Mouse (Mus musculus): ENCODE measurements around the gene Mfsd13b. TPM values are rescaled to one million over a fixed set of nuclear protein-coding genes. Genes with fewer than 3 reads are reported as not detected.

Mfsd13b gene
- total RNA-seq, 2 experiments from 2014 or later, result not detected

- intact Hi-C loops (cut with DNase I), result loop anchor here (2.0 kb wide), 1 partner anchor 52 kb away; the partner anchor contains the start of genes Cdr2 and Mfsd13b
- peak; percentile 68 to 70 for DNase-seq
Observed at GRCm38 (mm10) chr7:121035161-121035721, 52.9 kb downstream of the Mfsd13b start.

GRCm38 (mm10) chr7:121040595-121040994, 58.3 kb downstream of the Mfsd13b start:
- intact Hi-C loops (cut with DNase I), result no loop called here

GRCm38 (mm10) chr7:121041989-121042388, 59.7 kb downstream of the Mfsd13b start:
- intact Hi-C loops (cut with DNase I), result no loop called here
- DNase-seq, result no peak

More at GRCm38 (mm10) chr7:121040595-121040994, 58.3 kb downstream of the Mfsd13b start:
- no peak for DNase-seq

DNA sequence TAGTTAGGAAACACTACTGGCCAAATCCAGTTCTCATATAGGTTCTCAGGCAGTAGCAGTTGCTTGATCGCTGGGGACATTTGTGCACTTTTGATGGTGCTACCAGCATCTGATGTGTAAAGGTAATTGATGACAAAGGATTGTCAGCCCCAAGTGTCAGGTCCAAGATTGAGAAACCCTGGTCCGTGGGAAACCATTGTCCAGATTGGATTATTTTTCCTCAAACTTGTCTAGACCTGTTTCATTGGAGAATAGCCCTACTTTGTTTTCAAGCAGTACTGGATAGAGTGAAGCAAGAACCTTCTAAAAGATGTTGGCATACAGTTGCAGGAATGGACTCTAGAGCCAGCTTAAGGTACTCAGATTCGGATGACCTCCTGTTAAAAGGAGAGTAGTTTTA, 60.7 kb downstream of the Mfsd13b start:
- intact Hi-C loops (cut with DNase I), result no loop called here
- no peak for DNase-seq

DNA sequence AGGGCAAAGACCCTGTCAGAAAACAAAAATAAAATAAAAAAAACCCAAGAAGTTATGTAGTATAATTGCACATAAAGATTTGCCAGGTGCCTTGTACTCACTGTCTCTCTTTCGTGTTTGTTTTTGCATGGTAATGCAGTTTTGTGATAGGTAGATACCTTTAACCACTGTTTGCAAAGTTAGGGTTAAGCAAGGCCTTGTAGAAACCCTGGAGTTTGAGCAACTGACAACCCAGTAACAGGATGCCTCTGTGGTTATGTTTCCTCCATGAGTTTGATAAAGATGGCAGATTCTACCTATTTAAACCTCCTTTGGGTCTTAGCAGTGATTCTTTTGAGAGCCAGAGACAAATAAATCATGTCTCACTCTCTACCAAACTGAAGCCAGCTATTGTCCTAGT, 61.2 kb downstream of the Mfsd13b start:
- no peak for DNase-seq
- intact Hi-C loops (cut with DNase I), result no loop called here

GRCm38 (mm10) chr7:121044251-121044650, 61.9 kb downstream of the Mfsd13b start:
- peak; percentile 43 to 69 for DNase-seq
- intact Hi-C loops (cut with DNase I), result no loop called here

DNA sequence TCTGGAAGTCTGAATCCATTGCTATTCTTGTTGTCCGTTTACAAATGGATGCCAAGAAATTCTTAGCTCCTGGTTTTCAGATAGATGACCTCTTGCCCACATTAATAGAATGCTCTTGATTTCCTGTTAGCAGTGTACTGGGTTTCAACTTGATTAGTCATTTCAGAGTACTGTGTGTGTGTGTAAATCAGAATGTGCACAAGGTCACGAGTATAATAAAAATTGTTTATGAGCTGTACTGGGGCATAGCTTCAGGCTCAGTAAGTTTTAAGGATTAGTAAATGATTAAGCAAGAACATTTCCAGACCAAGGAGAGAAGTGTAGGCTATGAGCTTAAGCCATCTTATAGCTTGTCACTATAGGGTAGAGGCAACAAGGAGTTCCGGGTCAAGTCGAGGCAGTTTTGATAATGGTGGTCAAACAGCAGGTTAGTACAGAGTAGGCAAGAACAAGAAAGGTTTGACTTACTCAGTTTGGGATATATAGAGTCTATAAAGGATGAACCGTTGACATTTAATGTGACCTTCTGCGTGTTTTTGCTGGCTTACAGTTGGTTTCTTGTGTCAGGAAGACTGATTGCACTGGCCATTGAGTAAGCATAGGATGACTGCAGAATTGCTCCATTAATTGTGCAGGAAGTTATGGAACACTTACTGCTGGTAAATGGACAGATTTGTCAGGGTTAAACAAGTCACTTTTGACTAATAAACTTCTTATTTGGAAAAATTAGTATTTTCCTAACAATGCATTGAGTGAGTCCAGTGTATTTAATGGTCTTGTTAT, 63.6 kb downstream of the Mfsd13b start:
- intact Hi-C loops (cut with DNase I), result no loop called here
- DNase-seq, result no peak

DNA sequence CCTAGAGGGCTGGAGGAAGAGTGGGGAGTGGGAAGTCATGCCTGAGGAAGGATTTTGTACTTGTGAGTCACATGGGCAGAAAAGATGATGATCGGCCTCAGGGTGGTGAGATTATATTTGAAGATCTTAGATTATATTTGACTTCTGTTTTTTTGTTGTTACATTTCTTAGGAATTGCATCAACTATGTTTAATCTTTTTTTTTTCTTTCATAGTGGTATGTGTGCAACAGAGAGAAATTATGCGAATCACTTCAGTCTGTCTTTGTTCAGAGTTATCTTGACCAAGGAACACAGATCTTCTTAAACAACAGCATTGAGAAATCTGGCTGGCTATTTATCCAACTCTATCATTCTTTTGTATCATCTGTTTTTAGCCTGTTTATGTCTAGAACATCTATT, 65.3 kb downstream of the Mfsd13b start:
- DNase-seq, result no peak
- intact Hi-C loops (cut with DNase I), result no loop called here

GRCm38 (mm10) chr7:121053071-121053470, 70.8 kb downstream of the Mfsd13b start:
- intact Hi-C loops (cut with DNase I), result no loop called here
- DNase-seq, result peak in 1 of 2 experiments; percentile 11

- intact Hi-C loops (cut with DNase I), result loop anchor here (5.0 kb wide), 1 partner anchor 222 kb away; no protein-coding TSS in a partner anchor
- no peak for DNase-seq
Observed at GRCm38 (mm10) chr7:121059477-121060218, 77.3 kb downstream of the Mfsd13b start.

GRCm38 (mm10) chr7:121064309-121064708, 82.0 kb downstream of the Mfsd13b start:
- peak; percentile 47 to 57 for DNase-seq
- intact Hi-C loops (cut with DNase I), result loop anchor here (1.0 to 5.0 kb wide), 3 partner anchors 44 to 227 kb away; no protein-coding TSS in a partner anchor

Other genes with a start within 250 kb of the Mfsd13b start
- 1 to 10 TPM; 2.4 to 3.7 TPM for gene Vwa3a, start 243.2 kb upstream of the Mfsd13b start, total RNA-seq (2021)
- not detected for gene Gm5737, start 170.1 kb upstream of the Mfsd13b start, total RNA-seq (2021)
- gene Eef2k, start 139.7 kb upstream of the Mfsd13b start, total RNA-seq (2021), result 10 to 100 TPM; 37.0 to 37.2 TPM
- gene Polr3e, start 64.8 kb upstream of the Mfsd13b start, total RNA-seq (2021), result 10 to 100 TPM; 15.1 to 15.4 TPM
- gene Cdr2, start 197 bp upstream of the Mfsd13b start, total RNA-seq (2021), result 10 to 100 TPM; 14.3 to 17.9 TPM
- 100 to 1,000 TPM; 108 to 126 TPM for gene Mettl9, start 51.9 kb downstream of the Mfsd13b start, total RNA-seq (2021)
- 1 to 10 TPM in 1 of 2 experiments, under 1 TPM in 1; 0.72 to 1.2 TPM for gene Igsf6, start 92.1 kb downstream of the Mfsd13b start, total RNA-seq (2021)
- gene Otoa, start 99.1 kb downstream of the Mfsd13b start, total RNA-seq (2021), result 1 to 10 TPM; 2.3 to 4.9 TPM